Mouse (Mus musculus): Measurements from ENCODE around the gene Zar1. TPM values are rescaled to one million over a fixed set of nuclear protein-coding genes. Genes with fewer than 3 reads are reported as not detected.
A peak's percentile ranks its signal among the peaks of the same experiment; 100 is the strongest.
"Not testable (repeated sequence)": the region's sequence is repeated elsewhere in the genome, so short reads cannot be mapped to it uniquely, and the experiment has no call there.

The Zar1 gene
- polyA plus RNA-seq, 1 experiment: not detected

- Histone ChIP-seq H3K4me1 (ENCODE audit: control insufficient read depth, insufficient read depth, low read length) (no peaks in the 10 kb centered on the region), H3K4me3 (ENCODE audit: insufficient read depth, low read length) (no peak overlapping the region), H3K27ac (ENCODE audit: insufficient read depth, low read depth, low read length) (no peak overlapping the region)
- no peak for TF ChIP-seq CTCF (IDR thresholded peaks at IDR 0.05; ENCODE audit: low read depth, low read length)
- TF ChIP-seq POLR2A (IDR thresholded peaks at IDR 0.05; ENCODE audit: borderline replicate concordance, low read depth, low read length): no peak
Observed at GRCm38 (mm10) chr5:72565621-72566020, 15.4 kb downstream of the Zar1 start.

- not testable (repeated sequence) for H3K4me3 ChIP-seq (ENCODE audit: insufficient read depth, low read length); H3K4me1 ChIP-seq (ENCODE audit: control insufficient read depth, insufficient read depth, low read length); H3K27ac ChIP-seq (ENCODE audit: insufficient read depth, low read depth, low read length)
Observed at GRCm38 (mm10) chr5:72563183-72563582, 17.9 kb downstream of the Zar1 start.

GRCm38 (mm10) chr5:72560976-72561628 is 20.0 kb downstream of the Zar1 start:
- peaks cover 11% of the 10 kb centered on the region for H3K4me1 ChIP-seq (ENCODE audit: control insufficient read depth, insufficient read depth, low read length)
- TF ChIP-seq POLR2A (IDR thresholded peaks at IDR 0.05; ENCODE audit: borderline replicate concordance, low read depth, low read length): no peak
- no peak for TF ChIP-seq CTCF (IDR thresholded peaks at IDR 0.05; ENCODE audit: low read depth, low read length)
- no peak overlapping the region for H3K4me3 ChIP-seq (ENCODE audit: insufficient read depth, low read length)
- no peak overlapping the region for H3K27ac ChIP-seq (ENCODE audit: insufficient read depth, low read depth, low read length)

GRCm38 (mm10) chr5:72559544-72560049 is 21.5 kb downstream of the Zar1 start, which contains the start of gene Nfxl1:
Nfxl1 (minus strand) TSS chr5:72559684.
- Histone ChIP-seq H3K4me1 (ENCODE audit: control insufficient read depth, insufficient read depth, low read length) (peaks cover 17% of the 10 kb centered on the region), H3K4me3 (ENCODE audit: insufficient read depth, low read length) (peak within 1 kb of the TSS; percentile 95), H3K27ac (ENCODE audit: insufficient read depth, low read depth, low read length) (peak within 1 kb of the TSS; percentile 28)
- TF ChIP-seq CTCF (IDR thresholded peaks at IDR 0.05; ENCODE audit: low read depth, low read length) (no peak), POLR2A (IDR thresholded peaks at IDR 0.05; ENCODE audit: borderline replicate concordance, low read depth, low read length) (no peak; the same call in 1 of the 2 replicates)

GRCm38 (mm10) chr5:72558716-72559526 is 22.1 kb downstream of the Zar1 start:
- Histone ChIP-seq H3K27ac (ENCODE audit: insufficient read depth, low read depth, low read length) (peak overlapping the region; percentile 28), H3K4me1 (ENCODE audit: control insufficient read depth, insufficient read depth, low read length) (peaks cover 23% of the 10 kb centered on the region), H3K4me3 (ENCODE audit: insufficient read depth, low read length) (peak overlapping the region; percentile 95)
- TF ChIP-seq CTCF (IDR thresholded peaks at IDR 0.05; ENCODE audit: low read depth, low read length): no peak
- TF ChIP-seq POLR2A (IDR thresholded peaks at IDR 0.05; ENCODE audit: borderline replicate concordance, low read depth, low read length): no peak

GRCm38 (mm10) chr5:72556245-72556644 is 24.8 kb downstream of the Zar1 start:
- peaks cover 37% of the 10 kb centered on the region for H3K4me1 ChIP-seq (ENCODE audit: control insufficient read depth, insufficient read depth, low read length)
- H3K27ac ChIP-seq (ENCODE audit: insufficient read depth, low read depth, low read length): peak overlapping the region; percentile 62; the same call in 1 of the 2 replicates
- TF ChIP-seq CTCF (IDR thresholded peaks at IDR 0.05; ENCODE audit: low read depth, low read length): no peak
- TF ChIP-seq POLR2A (IDR thresholded peaks at IDR 0.05; ENCODE audit: borderline replicate concordance, low read depth, low read length): no peak
- no peak overlapping the region for H3K4me3 ChIP-seq (ENCODE audit: insufficient read depth, low read length)

- no peak for TF ChIP-seq CTCF (IDR thresholded peaks at IDR 0.05; ENCODE audit: low read depth, low read length)
- TF ChIP-seq POLR2A (IDR thresholded peaks at IDR 0.05; ENCODE audit: borderline replicate concordance, low read depth, low read length): no peak
- Histone ChIP-seq H3K4me3 (ENCODE audit: insufficient read depth, low read length) (no peak overlapping the region), H3K4me1 (ENCODE audit: control insufficient read depth, insufficient read depth, low read length) (peaks cover 28% of the 10 kb centered on the region), H3K27ac (ENCODE audit: insufficient read depth, low read depth, low read length) (peak overlapping the region; percentile 92)
Observed at GRCm38 (mm10) chr5:72551209-72551608, 29.8 kb downstream of the Zar1 start.

- no peak for TF ChIP-seq CTCF (IDR thresholded peaks at IDR 0.05; ENCODE audit: low read depth, low read length)
- TF ChIP-seq POLR2A (IDR thresholded peaks at IDR 0.05; ENCODE audit: borderline replicate concordance, low read depth, low read length): no peak
Observed at GRCm38 (mm10) chr5:72528896-72529295, 52.2 kb downstream of the Zar1 start.

More at GRCm38 (mm10) chr5:72528896-72529295, 52.2 kb downstream of the Zar1 start:
- Histone ChIP-seq H3K4me1 (ENCODE audit: control insufficient read depth, insufficient read depth, low read length) (no peaks in the 10 kb centered on the region), H3K27ac (ENCODE audit: insufficient read depth, low read depth, low read length) (no peak overlapping the region), H3K4me3 (ENCODE audit: insufficient read depth, low read length) (no peak overlapping the region)

Other genes starting within 250 kb of the Zar1 start
- gene Corin, start 76.8 kb downstream of the Zar1 start, polyA plus RNA-seq (2012; ENCODE audit: insufficient read depth, insufficient read length, missing spikeins): not detected in 2 replicates
- 99.5 and 102 TPM in 2 replicates for gene Nfxl1, start 21.6 kb downstream of the Zar1 start, polyA plus RNA-seq (2012; ENCODE audit: insufficient read depth, insufficient read length, missing spikeins)
- gene Gm5868, start 6.3 kb upstream of the Zar1 start, polyA plus RNA-seq (2012; ENCODE audit: insufficient read depth, insufficient read length, missing spikeins): not detected in 2 replicates
- not detected in 2 replicates for gene Cnga1, start 63.0 kb upstream of the Zar1 start, polyA plus RNA-seq (2012; ENCODE audit: insufficient read depth, insufficient read length, missing spikeins)
- gene Nipal1, start 66.5 kb upstream of the Zar1 start, polyA plus RNA-seq (2012; ENCODE audit: insufficient read depth, insufficient read length, missing spikeins): 0.25 TPM in 1 of 2 replicates, not detected in the other
- 0.24 and 0.25 TPM in 2 replicates for gene Txk, start 171.5 kb upstream of the Zar1 start, polyA plus RNA-seq (2012; ENCODE audit: insufficient read depth, insufficient read length, missing spikeins)

Measured in bone marrow macrophage, adult 2 months (primary cell).